Mouse (Mus musculus) liver, embryonic 14.5 days (tissue): ENCODE results near the gene Itpr3. TPM values are rescaled to one million over a fixed set of nuclear protein-coding genes. Genes with fewer than 3 reads are reported as not detected.
A peak's percentile ranks its signal among the peaks of the same experiment; 100 is the strongest.

Experiments
- ATAC-seq: fragments of 200-750 bp; cut with Nextera tagmentation; 2 replicates; pipeline ENCODE4 v1.8.0; 2017; ENCODE audit warnings: moderate number of reproducible peaks, mild to moderate bottlenecking, moderate library complexity; ENCODE audit not compliant: insufficient read depth
- DNase-seq, 3 experiments: peaks; one replicate each; pipeline ENCODE4 v3.0.0-alpha.2; 2012 to 2013; ENCODE audit warnings: low read depth in 3 of 3, low spot score in 3 of 3
- H3K27ac ChIP-seq: fragments of 300-500 bp; sonication (generic); 2 replicates; pipeline ENCODE4 v1.5.1; 2014; ENCODE audit warnings: moderate library complexity, mild to moderate bottlenecking, control low read depth, inconsistent platforms
- H3K27me3 ChIP-seq: fragments of 300-500 bp; sonication (generic); 2 replicates; pipeline ENCODE4 v1.6.1; 2014; ENCODE audit warnings: mild to moderate bottlenecking, low read length, moderate library complexity; ENCODE audit not compliant: control insufficient read depth, insufficient read depth
- H3K36me3 ChIP-seq: fragments of 300-500 bp; sonication (generic); replicated peaks from 2 replicates; pipeline ENCODE4 v1.6.1; 2014; ENCODE audit warnings: low read depth; ENCODE audit not compliant: control insufficient read depth, insufficient read depth
- H3K4me1 ChIP-seq, 2 experiments: fragments of 200-500 bp in 1 of 2; fragments of 300-500 bp in 1 of 2; sonication (generic) in 1 of 2; replicated peaks; 2 replicates each; pipeline ENCODE4 v1.6.1; 2012 to 2014; ENCODE audit warnings: antibody characterized with exemption in 1 of 2, inconsistent platforms in 1 of 2, low read length in 1 of 2; ENCODE audit not compliant: control insufficient read depth in 2 of 2, insufficient read depth in 2 of 2
- H3K4me2 ChIP-seq: fragments of 300-500 bp; sonication (generic); 2 replicates; pipeline ENCODE4 v1.6.1; 2014; ENCODE audit warnings: low read depth, mild to moderate bottlenecking, control low read depth, moderate library complexity
- H3K4me3 ChIP-seq, 2 experiments: fragments of 200-500 bp in 1 of 2; fragments of 300-500 bp in 1 of 2; sonication (generic) in 1 of 2; 2 replicates each; pipeline ENCODE4 v1.5.1; 2012 to 2014; ENCODE audit warnings: low read depth in 2 of 2, low read length in 2 of 2, mild to moderate bottlenecking in 2 of 2, control low read depth in 1 of 2, inconsistent platforms in 1 of 2, moderate library complexity in 1 of 2; ENCODE audit not compliant: insufficient read depth in 1 of 2
- H3K9ac ChIP-seq: fragments of 300-500 bp; sonication (generic); replicated peaks from 2 replicates; pipeline ENCODE4 v1.6.1; 2014; ENCODE audit warnings: mild to moderate bottlenecking, control low read depth, moderate library complexity
- H3K9me3 ChIP-seq: fragments of 300-500 bp; sonication (generic); 2 replicates; pipeline ENCODE4 v1.6.1; 2016; ENCODE audit warnings: low read length, mixed read lengths; ENCODE audit not compliant: control insufficient read depth
- CTCF ChIP-seq: IDR thresholded peaks from 2 replicates; pipeline ENCODE4 v1.5.1; 2016; ENCODE audit warnings: antibody characterized with exemption, low read depth, control low read depth
- EP300 ChIP-seq: IDR thresholded peaks from 2 replicates; pipeline ENCODE4 v1.6.1; 2016; ENCODE audit warnings: antibody characterized with exemption, low read depth
- WGBS: fragments of 180-500 bp; shearing (Covaris S2); extraction: QIAGEN DNeasy Blood & Tissue Kit; methylation state at CpG from one replicate; pipeline ENCODE4 v1.1.7; 2014; ENCODE audit not compliant: insufficient replicate concordance; 5-methylcytosine and 5-hydroxymethylcytosine counted together
- polyA plus RNA-seq, 2 experiments: library from polyadenylated mRNA; depleted of rRNA in 1 of 2; stranded (reverse) in 1 of 2; unstranded in 1 of 2; fragments of >200 nt; fragmentation: Nextera tagmentation in 1 of 2; extraction: Ambion mirVana in 1 of 2; gene quantifications; 2 replicates each; pipeline versions ENCODE4 v1.2.1 to v1.2.3; 2012 to 2014

Itpr3 gene
- polyA plus RNA-seq, 2 experiments = 0.53 to 0.96 TPM

DNA sequence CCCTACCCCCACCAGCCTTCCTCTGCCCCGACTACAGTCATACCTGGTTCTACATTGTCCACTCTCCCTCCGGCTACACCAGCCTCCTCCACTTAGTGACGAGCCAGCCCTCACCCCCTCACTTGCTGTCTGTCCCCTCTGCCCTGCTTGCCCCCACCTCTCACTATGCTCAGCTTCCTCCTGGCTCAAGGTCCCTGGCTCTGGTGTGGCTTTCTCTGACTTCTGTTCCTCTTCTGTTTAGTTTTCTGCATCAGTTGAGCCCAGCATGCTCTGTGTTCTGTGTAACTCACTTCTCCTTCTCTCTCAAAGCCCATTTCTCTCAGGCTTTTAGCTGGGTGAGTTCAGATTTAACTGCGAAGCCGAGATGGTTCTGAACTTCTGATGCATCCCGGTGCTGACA, 17.1 kb downstream of the Itpr3 start:
- no peaks in the 10 kb centered on the region for H3K27me3 ChIP-seq
- H3K36me3 ChIP-seq = no peaks in the 10 kb centered on the region
- no peaks in the 10 kb centered on the region; the same call in 1 of the 2 replicates for H3K9me3 ChIP-seq
- WGBS = 50% methylated on average over 6 of the region's 6 CpGs
- ATAC-seq (no peak), DNase-seq (no peak)
- no peak overlapping the region for H3K4me3 ChIP-seq
- no peak overlapping the region for H3K9ac ChIP-seq
- peaks cover 0 to 2% of the 10 kb centered on the region in 2 experiments; a peak in 1 of 4 replicates for H3K4me1 ChIP-seq
- no peak overlapping the region for H3K27ac ChIP-seq
- TF ChIP-seq EP300 = no peak
- TF ChIP-seq CTCF = no peak
- no peak overlapping the region for H3K4me2 ChIP-seq

DNA sequence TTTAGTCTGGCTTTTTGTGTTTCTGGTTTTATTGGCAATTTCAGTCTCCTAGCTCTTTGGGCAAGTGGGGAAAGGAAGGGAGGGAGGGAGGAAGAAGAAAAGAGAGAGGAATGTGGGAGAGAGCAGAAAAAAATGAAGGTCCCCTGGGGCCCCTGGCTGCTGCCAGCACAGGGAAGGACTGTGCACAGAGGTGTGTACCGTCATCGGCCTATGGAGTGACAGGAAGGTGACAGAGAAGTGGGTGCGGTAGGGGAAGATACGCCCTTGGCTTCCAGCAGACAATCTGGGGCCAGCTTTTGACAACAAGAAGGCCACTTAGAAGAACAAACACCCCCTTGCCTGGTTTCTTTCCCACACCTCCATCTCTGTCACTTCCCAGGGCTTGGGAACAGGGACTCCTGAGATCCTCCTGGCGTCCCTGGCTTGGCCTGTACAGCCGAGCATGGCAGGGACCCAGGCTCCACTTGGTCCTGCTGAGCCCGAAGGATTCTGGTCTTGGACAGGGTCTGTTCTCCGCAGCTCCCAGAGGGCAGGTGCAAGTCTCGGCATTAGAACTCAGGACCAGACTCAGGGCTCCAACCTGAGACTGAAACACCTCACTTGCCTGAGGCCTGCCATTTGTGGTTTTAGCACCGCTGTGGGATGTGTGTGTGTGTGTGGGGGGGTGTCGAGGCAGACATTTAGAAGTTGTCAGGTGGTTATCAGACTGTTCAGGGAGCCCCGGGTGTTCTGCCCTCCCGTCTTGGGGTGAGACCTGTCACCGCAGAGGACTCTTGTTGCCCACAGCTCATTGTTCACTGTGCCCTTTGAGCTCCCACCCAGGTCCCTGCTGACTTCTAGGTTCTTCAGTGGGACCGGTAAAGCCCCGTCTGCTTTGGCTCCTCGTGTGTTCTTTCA, 18.0 kb downstream of the Itpr3 start:
- no peak for TF ChIP-seq CTCF
- TF ChIP-seq EP300 = no peak
- H3K27ac ChIP-seq = no peak overlapping the region
- no peaks in the 10 kb centered on the region for H3K36me3 ChIP-seq
- no peak for ATAC-seq
- no peak overlapping the region for H3K4me2 ChIP-seq
- no peak overlapping the region for H3K9ac ChIP-seq
- peaks cover 0 to 2% of the 10 kb centered on the region in 2 experiments; a peak in 1 of 4 replicates for H3K4me1 ChIP-seq
- WGBS = 43% methylated on average over 17 of the region's 17 CpGs
- H3K27me3 ChIP-seq = no peaks in the 10 kb centered on the region
- no peak overlapping the region for H3K4me3 ChIP-seq
- DNase-seq = no peak
- no peaks in the 10 kb centered on the region; the same call in 1 of the 2 replicates for H3K9me3 ChIP-seq

DNA sequence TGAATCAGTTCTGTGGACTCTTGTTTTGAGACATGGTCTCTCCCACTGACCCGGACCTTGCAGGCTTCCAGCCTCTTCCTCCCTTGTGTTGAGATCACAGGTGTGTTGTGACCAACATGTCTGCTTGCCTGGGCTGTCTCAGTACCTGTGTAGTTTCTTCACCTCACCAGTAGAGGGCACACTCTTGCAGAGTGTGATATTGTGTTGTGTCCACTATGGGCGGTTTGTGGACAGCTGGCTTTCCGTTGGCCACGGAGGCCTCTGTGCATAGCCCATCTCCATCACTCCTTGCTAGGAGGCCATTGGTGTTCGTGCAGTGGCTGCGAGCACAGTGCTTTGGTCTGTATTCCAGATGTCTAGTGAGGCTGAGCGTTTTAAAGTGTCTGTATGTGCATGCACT, 20.0 kb downstream of the Itpr3 start:
- Histone ChIP-seq H3K27ac (no peak overlapping the region), H3K4me1 (peaks cover 0 to 9% of the 10 kb centered on the region in 2 experiments; a peak in 2 of 4 replicates), H3K9me3 (no peaks in the 10 kb centered on the region; the same call in 1 of the 2 replicates), H3K36me3 (no peaks in the 10 kb centered on the region), H3K27me3 (no peaks in the 10 kb centered on the region), H3K9ac (no peak overlapping the region), H3K4me3 (no peak overlapping the region), H3K4me2 (no peak overlapping the region)
- DNase-seq (no peak), ATAC-seq (no peak)
- WGBS = 78% methylated on average over 7 of the region's 7 CpGs
- TF ChIP-seq CTCF (peak; percentile 73), EP300 (no peak)

DNA sequence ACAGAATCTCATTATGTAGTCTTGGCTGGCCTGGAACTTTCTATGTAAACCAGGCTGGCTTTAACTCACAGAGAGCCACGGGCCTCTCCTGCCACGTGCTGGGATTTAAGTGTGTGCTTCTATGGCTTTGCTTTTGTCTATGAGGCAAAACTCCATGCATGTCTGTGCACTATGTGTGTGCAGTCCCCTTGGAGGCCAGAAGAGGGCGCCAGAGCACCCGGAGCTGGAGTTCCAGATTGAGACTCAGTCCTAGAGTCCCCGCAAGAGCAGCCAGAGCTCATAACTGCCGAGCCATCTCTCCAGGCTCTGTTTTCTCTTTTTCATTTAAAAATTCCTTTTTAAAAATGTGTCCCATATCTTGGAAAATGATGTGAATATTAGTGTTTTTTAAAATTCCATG, 20.8 kb downstream of the Itpr3 start:
- no peak overlapping the region for H3K9ac ChIP-seq
- no peak overlapping the region for H3K4me2 ChIP-seq
- 67% methylated on average over 6 of the region's 6 CpGs for WGBS
- no peaks in the 10 kb centered on the region for H3K27me3 ChIP-seq
- H3K4me1 ChIP-seq = peaks cover 0 to 9% of the 10 kb centered on the region in 2 experiments; a peak in 2 of 4 replicates
- no peak overlapping the region for H3K4me3 ChIP-seq
- no peaks in the 10 kb centered on the region for H3K36me3 ChIP-seq
- ATAC-seq (no peak), DNase-seq (no peak)
- no peak overlapping the region for H3K27ac ChIP-seq
- no peaks in the 10 kb centered on the region; the same call in 1 of the 2 replicates for H3K9me3 ChIP-seq
- peak; percentile 69 for TF ChIP-seq CTCF
- TF ChIP-seq EP300 = no peak

DNA sequence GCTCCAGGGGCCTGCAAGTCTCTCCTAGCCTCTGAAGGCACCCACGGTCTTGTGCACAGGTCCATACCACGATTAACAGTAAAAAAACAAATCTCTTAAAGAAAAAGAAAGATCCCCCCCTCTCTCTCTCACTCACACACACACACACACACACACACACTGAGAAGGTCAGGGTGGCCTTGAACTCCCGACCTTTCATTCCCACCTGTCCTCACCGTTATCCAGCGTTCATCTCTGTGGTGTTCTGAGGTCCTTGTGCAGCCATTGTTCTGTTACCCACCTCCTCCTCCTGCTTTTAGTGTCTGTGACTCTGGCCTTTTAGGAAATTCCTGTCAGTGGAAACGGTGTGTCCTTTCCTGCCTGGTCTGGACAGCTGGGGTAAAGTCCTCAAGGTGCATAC, 21.4 kb downstream of the Itpr3 start:
- 55% methylated on average over 6 of the region's 6 CpGs for WGBS
- no peaks in the 10 kb centered on the region; the same call in 1 of the 2 replicates for H3K9me3 ChIP-seq
- no peaks in the 10 kb centered on the region for H3K36me3 ChIP-seq
- no peak for ATAC-seq
- H3K4me1 ChIP-seq = peaks cover 0 to 9% of the 10 kb centered on the region in 2 experiments; a peak in 2 of 4 replicates
- H3K27ac ChIP-seq = no peak overlapping the region
- H3K4me2 ChIP-seq = no peak overlapping the region
- DNase-seq = no peak
- H3K4me3 ChIP-seq = no peak overlapping the region
- no peaks in the 10 kb centered on the region for H3K27me3 ChIP-seq
- TF ChIP-seq EP300 = no peak
- no peak for TF ChIP-seq CTCF
- H3K9ac ChIP-seq = no peak overlapping the region
